Mouse (Mus musculus) left cerebral cortex, postnatal 25 days (tissue): ENCODE data around the gene Vdac2. TPM values are rescaled to one million over a fixed set of nuclear protein-coding genes. Genes with fewer than 3 reads are reported as not detected.

Experiments
- DNase-seq, 2 experiments: peaks; one replicate each; pipeline ENCODE4 v3.0.0; 2022; ENCODE audit warnings: low spot score in 2 of 2, mixed read lengths in 1 of 2
- intact Hi-C: fragments of 180-260 bp; cut with DNase I; formaldehyde crosslinking; loops from one replicate; pipeline ENCODE4 v1.15.1; 2025
- total RNA-seq, 2 experiments: library from RNA; stranded (reverse); gene quantifications; 2 replicates each; pipeline ENCODE4 v1.2.3; 2021

The Vdac2 gene
- total RNA-seq, 2 experiments from 2014 or later = 207 to 226 TPM

DNA sequence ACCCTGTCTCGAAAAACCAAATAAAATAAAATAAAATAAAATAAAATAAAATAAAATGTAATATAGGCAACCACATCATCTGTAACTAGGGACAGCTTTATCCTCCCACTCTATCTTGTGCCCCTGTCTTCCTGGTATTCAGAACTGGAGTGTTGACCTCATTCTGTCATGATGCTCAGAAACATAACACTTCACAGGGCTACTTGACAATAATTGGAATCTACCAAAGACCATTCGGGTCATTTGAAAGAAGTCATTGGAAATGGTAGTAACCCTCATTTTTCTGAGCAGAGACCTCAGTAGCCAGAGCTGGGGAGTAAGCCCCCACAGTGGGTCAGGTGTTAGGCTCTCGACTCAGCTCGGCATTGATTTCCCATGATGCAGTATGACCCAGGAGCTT, 10.4 kb upstream of the Vdac2 start:
- DNase-seq = no peak
- intact Hi-C loops = no loop called here

DNA sequence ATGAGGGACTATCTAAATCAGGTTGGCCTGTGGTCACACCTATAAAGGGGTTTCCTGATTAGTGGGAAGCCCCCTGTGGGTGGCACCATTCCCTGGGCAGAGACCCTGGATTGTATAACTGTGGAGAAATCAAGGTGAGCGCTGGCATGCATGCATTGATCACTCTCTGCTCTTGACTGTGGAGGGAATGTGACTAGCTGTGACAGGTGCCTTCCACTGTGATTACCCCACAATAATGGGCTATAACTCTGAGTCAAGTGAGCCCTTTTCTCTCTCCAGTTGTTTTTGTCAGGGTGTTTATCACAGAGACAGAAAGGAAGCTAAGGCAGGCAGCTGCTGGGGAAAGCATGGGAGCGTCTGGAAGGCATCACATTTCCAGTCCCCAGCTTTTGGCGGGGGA, 8.8 kb upstream of the Vdac2 start:
- intact Hi-C loops = no loop called here
- DNase-seq = no peak

DNA sequence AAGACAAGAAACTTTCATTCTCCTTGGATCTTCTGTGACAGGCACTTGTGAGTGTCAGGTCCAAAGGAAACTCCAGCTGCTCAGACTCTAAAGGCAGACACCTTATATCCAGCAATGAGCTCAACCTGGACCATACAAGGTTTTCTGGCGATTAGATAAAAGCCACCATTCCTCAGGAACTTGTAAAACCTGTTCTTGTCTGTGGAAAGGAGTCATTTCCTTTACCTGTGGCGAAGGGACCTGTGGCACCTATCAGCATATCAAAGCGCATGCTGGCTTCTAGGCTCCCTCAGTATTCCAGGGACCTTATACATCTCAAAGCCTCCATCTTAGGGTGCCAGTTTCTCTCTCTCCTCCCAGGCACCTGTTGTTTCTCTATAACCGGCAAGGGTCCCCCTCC, 7.6 kb upstream of the Vdac2 start:
- no peak for DNase-seq
- intact Hi-C loops = no loop called here

DNA sequence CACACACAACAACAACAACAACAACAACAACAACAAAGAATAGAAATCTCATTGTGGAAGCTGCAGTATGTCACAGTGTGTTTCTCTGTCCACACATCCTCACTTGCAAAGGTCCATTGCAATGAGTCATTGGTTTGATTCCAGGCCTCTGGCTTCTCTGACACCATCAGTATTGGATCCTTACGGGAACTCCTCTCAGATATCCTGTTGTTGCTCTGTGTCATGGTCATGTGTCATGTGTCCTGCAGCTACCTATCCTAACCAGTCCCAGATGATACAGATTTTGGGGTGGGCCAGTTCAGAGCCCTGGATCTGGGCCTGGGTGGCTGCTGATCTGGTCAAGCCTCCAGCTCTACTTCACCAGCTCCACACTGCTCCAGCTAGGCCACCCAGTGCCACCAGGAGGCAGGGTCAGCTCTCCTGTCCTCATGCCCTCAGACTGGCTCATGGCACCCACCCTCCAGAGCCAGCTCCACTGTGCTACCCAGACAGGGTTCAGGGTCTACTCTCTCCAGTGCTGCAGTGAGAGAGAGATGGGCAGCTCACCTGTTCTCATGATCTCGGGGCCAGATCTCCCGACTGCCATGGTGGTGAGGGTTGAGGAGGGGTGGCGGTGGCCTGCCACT, 4.0 kb upstream of the Vdac2 start:
- intact Hi-C loops = no loop called here

DNA sequence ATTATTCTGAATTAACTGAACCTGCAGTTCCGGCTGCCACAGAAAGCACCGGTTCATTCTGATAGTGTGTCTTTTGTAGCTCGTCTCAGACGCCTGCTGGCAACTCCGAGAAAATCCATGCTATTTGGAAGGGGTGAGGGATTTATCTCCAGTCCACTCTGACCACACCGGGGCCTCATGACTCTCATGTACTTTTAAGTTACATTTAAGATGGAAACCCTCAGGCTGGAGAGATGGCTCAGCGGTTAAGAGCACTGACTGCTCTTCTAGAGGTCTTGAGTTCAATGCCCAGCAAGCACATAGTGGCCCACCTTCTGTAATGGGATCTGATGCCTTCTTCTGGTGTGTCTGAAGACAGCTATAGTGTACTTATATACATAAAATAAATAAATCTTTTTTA, 2.7 kb upstream of the Vdac2 start:
- DNase-seq = no peak
- intact Hi-C loops = no loop called here

More for the DNA sequence above, 4.0 kb upstream of the Vdac2 start:
- no peak for DNase-seq

DNA sequence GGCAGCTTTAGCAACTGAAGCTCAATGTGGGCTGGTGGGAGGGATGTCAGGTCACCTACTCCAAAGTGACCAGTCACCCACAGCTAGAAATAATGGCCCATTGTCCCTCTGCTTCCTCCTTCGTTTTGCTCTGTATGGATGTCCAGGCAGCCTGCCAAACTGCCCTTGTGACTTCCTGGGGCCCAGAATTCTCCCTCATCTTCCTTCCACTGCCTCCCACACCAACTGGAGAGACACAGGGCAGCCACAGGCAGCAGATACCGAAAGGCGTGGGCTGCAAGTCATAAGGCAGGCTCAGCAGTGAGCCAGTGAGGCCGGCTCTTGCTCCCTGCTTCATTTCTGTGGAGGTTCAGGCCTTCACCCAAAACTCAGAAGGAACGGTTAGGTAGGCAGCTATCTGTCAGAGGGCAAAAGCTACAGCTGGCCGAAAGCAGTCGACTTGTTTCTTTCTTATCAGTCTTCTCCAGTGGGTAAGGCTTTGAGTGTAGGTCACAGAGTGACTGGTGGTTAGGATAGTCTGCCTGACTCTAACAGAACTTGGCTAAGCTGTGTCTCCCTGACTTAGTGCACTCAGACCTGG, 2.2 kb upstream of the Vdac2 start:
- peak; percentile 47 to 80 for DNase-seq
- intact Hi-C loops = no loop called here

DNA sequence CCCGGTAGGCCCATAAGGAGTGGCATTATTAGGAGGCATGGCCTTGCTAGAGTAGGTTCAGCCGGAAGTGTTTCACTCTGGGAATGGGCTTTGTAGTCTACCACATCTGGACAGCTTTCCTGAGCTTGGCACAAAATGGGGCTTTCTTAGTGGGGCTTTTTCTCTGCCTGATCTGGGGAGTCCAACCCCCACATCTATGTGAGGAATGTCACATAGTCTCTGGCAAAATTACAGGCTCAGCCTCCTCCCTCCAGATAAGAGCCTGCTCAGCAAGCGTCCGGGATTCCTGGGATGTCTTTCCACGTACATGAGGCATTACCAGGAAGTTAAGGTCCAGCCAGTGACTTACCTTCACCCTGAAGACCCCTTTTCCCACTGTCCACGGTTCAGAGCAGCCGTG, 1.1 kb upstream of the Vdac2 start:
- intact Hi-C loops = no loop called here
- no peak for DNase-seq

DNA sequence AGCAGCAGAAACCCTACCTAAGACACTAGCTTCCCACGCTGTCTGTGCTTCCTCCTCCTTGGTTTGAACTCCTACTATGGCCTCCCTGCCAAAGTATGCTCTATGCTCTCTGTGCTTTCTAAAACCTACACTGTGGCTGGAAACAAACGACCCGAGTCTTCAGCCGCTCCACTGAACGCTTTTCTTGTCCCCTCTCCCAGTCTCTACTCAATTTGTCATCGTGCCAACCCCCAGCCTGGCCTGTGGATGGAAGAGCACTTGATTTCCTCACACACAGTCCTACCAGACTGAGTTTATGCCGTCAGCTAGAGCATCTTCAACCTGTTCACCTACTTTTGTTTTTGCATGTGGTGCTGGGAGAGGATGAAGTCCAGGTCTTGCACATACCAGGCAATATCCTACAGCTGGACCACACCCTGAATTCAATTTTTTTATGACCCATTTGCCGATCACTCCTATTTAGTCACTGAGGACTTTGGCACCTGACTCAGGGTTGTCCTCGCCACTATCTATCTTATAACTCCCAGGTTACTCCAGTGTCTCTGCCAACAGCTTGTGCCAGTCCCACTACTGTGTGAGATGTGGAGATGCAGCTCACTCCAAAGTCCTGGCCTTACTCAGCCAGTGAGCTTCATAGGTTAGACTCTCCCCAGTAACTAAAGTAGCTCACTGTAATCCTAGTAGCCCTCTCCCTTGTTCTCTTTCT, 901 bp downstream of the Vdac2 start:
- intact Hi-C loops = no loop called here
- no peak for DNase-seq

DNA sequence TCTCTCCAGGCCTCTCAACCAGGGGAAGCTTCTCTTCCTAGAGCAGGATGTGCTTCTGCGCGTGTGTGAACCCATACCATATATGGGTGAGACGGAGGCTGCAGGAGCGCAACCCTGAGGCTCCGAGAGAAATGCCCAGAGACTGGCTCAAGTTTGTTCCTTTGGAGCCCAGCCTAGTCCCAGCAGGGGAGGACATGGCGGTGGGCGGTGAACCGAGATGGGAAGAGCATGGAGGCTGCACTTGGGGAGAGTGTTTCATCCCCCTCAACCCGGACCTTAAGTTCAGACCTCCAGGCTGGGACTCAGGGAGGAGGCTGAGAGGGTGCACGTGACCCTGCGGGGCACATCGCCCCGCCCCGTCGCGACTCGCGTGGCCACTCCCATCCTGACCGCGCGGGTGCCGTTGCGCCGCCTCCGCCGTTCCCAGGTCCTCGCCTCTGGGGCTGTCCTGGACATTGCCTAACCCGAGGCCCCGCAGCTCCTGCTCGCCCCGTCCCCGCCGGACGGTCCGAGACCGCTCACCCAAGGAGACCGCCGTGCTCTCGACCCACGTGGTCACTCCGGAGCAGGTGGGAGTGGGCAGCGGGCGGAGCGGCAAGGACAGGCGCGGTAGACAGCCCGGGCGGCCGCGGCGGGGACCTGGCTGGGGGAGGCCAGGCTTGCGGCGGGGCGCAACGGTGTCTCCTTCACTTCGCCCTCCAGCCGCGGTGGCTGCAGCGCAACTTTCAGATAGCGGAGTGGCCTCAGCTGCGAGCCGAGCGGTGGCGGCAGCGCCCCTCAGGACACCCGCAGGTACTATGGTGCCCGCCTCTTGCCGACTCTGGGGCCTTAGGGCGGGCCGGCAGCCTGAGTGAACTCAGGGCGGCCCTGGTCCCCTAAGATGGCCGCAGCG, 6.1 kb downstream of the Vdac2 start:
- peak; percentile 97 to 99 for DNase-seq
- intact Hi-C loops = loop anchor here (1.0 to 2.0 kb wide), 2 partner anchors 17 to 80 kb away; partner anchors contain the start of genes Comtd1, Dusp13 and Samd8

DNA sequence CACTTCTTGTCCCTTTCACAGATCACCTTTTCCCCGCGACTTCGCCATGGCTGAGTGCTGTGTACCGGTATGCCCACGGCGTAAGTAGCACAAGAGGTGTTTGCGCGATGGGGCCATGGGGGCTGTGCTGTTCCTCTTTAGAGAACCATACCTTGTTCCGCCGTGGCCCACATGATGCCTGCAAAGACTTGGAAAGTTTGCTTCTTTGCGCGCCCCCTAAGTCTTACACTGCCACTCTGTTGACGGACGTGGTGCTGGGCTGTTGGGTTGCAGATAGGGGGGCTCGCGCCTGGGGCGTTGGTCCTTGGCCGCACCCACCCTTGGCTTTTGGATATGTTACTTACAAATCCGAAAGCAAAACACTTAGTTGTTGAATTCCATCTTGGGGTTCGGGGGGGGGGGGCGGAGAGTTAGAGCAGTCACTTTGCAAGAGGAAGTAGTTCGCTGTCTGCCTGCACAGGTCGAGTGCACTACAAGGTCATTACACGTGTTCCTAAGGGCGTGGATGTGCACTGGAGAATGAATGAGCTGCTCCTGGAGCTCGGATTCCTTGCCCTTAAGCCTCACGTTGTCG, 6.9 kb downstream of the Vdac2 start:
- intact Hi-C loops = loop anchor here (1.0 to 2.0 kb wide), 2 partner anchors 16 to 81 kb away; partner anchors contain the start of genes Comtd1, Dusp13 and Samd8
- no peak for DNase-seq

DNA sequence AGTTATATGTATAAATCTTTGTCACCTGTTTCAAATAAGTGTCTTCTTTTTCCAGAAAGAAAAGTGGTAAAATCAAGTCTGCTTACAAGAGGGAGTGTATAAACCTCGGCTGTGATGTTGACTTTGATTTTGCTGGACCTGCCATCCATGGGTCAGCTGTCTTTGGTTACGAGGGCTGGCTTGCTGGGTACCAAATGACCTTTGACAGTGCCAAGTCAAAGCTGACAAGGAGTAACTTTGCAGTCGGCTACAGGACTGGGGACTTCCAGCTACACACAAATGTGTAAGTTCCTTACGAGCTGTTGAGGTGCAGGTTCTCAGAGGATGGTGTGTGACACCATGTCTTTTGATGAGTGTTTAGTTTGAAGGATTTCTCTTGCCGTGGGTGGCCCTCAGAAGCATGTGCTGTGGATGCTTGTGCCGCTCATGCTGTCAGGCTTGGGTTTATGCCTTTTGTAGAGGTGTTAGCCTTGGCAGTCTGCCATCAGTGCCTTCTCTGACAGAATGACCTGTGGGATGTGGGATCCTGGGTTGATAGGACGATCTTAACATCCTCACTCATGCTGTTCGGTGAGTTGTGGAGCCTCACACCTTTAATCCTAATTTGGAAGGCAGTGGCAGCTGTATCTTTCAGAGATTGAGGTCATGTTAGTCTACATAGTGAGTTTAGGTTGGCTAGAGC, 13.4 kb downstream of the Vdac2 start:
- no peak for DNase-seq
- intact Hi-C loops = no loop called here

DNA sequence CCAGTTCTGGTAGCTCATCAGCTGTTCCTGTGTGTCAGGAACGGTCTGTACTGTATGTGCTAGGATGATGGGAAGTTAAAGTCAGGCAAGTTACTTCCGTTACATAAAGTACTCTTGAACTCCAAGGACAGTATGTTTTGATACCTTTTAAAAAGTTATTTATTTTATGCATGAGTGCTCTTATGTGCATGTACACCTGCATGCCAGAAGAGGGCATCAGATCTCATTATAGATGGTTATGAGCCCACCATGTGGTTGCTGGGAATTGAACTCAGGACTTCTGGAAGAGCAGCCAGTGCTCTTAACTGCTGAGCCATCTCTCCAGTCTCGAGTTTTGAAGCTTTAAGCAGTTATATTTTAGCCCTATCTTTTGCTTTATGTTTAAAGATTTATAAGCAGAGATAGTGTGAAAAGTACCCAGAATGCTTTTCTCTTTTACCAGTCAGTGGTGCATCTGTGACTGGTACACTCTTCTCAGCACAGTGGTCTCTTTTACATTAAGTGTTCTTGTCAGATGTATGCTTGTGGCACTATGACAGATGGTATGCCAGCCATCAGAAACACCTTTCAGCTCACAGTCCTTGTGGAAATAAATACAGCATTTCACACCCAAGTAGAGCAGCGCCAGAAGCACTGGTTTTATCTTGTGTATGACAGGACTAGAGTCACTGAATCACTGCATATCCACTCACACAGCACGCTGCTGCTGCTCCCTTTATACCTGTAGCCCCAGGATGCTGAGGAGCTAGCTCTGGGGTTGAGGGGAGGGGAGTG, 17.0 kb downstream of the Vdac2 start:
- intact Hi-C loops = loop anchor here (10.0 kb wide), 1 partner anchor 167 kb away; no protein-coding TSS in a partner anchor
- peak in 1 of 2 experiments; percentile 64 for DNase-seq

DNA sequence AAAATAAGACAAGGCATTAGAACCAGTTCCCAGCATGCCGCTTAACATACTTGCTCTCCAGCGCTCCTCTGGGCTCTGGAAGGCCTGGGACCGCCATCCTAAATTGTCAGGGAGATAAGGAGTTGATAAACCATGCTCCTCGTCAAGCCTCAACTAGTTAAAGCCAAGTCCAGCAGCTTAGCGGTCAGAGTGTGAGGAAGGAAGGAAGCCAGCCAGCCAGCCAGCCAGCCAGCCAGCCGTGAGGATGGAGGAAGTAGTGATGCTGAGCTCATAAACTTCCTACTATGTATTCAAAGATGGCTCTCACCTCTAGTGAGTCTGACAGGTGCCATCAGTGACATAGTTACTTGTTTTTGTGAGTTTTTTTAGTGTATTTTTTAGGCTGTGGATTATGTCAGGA, 18.2 kb downstream of the Vdac2 start:
- no peak for DNase-seq
- intact Hi-C loops = loop anchor here (10.0 kb wide), 1 partner anchor 168 kb away; no protein-coding TSS in a partner anchor

DNA sequence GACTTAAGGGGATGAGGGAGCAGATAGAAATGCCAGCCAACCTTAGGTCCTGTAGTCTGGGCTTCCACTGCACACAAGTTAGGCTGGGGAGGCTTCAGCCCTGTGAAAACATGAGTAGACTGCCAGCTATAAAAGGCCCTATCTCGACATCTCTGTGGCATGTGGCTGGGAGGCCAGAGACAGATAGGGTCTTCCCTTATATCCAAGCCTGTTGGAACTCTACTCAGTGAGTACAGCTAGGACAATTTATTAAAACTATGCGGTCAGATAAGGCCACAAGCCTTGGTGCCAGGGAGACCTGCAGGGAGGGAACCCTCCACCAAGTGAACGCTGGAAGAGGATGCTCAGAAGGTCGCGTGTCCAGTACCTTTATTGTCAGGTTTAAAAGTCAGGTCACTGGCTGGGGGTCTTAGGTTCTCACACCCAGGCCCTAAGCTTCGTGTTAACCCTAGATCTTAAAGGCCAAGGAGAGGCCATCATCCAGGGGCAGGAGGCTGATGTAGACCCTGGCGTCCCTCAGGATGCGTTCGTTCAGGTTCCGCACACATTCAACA, 21.9 kb downstream of the Vdac2 start:
- no peak for DNase-seq
- intact Hi-C loops = loop anchor here (10.0 kb wide), 1 partner anchor 172 kb away; no protein-coding TSS in a partner anchor

DNA sequence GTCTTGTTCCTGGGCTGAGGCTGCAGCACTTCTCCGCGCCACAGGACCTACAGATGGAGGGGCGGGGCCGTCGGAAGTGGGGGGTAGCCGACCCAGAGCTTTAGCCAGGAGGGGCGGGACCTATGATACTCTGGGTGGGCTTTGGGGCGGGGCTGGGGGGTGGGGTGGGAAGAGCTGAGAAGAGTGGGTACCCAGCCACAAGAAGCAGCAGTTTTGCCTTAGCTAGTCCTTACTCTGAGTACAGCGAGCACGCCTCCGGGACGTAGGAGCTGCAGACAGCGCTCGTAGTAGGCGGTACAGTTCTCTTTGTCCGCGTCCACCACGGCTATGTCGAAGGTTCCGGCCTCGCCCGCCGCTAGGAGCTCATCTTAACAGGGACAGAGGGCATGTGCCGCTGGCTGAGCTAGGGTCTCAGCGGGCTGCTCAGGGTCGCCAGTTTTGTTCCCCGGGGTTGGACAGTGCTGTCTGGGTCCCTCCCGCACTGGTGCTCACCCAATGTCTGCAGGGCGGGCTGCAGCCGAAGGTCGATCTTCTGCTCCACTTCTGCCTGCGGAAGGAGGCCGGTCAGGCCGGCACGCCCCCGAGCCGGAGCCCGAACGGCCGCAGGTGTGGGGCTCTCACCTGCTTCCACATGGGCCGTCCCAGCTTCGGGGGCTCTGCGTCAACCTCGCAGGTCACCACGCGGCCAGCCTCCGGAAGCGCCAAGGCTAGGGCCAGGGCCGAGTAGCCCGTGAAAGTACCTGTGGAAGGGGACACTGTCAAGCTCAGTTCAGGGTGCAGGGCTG, 22.5 kb downstream of the Vdac2 start:
- DNase-seq = peak; percentile 48 to 56
- intact Hi-C loops = loop anchor here (1.0 to 10.0 kb wide), 4 partner anchors 16 to 173 kb away; partner anchors contain the start of genes Dusp13 and Samd8

DNA sequence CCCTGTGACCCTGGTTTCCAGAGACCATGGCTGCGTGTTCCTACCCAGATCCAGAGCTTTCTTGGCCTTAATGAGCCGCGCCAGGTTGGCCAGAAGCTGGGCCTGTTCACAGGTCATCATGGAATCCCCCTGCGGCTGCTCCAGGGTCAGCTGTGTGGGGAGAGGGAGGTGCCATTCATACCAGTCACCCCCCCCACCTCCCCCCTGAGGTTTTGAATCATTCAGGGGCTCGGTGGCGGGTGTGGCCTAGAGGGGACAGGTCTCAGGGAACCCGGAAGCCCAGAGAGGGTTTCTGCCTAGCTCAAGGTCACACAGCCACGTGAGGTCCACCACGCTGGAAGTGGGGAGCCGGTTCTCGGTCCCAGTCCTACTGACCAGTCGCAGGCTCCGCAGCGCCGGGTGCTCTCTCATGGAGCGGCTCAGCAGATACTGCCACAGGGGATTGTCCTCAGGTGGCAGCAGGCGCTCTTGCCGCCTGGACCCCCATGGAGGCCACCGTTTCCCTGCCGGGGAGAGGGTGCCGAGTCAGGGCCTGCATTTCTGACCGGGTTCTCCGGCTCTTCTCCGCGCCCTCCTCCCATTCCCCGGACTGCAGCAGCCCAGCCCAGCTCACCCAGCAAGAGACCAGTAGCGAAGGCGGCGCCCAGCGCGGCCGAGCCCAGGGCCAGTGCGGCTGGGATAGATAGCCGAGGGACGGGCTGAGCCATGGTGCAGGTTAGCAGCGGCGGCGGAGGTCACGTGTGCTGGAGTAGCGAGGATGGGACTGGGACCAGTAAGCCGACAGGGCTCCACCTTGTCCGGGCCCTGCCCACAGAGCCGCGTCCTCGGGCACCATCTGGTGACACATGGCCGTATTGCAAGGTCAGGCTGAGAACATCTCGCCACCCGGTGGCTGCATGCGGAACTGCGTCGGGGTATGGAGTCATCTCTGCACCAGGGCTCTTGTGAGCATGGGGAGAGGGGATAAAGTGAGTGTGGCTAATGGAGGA, 23.4 kb downstream of the Vdac2 start, which contains the start of gene Comtd1:
Gene Comtd1, minus strand, starts transcription at position 812 of the 989 bp plus-strand sequence.
- peak; percentile 94 to 97 for DNase-seq
- intact Hi-C loops = loop anchor here (1.0 to 10.0 kb wide), 4 partner anchors 17 to 174 kb away; partner anchors contain the start of genes Dusp13 and Samd8
